Mouse (Mus musculus) testis, adult 2 months (tissue): ENCODE results near the gene Ttc26. TPM values are rescaled to one million over a fixed set of nuclear protein-coding genes. Genes with fewer than 3 reads are reported as not detected.
"Not testable (repeated sequence)": the region's sequence is repeated elsewhere in the genome, so short reads cannot be mapped to it uniquely, and the experiment has no call there.

Source experiments
- H3K27ac ChIP-seq: fragments of 200-500 bp; 2 replicates; pipeline ENCODE4 v1.5.1; 2012; ENCODE audit warnings: low read depth, low read length; ENCODE audit not compliant: control insufficient read depth, insufficient read depth
- H3K27me3 ChIP-seq: fragments of 200-500 bp; 2 replicates; pipeline ENCODE4 v1.6.1; 2012; ENCODE audit warnings: mild to moderate bottlenecking, low read length, moderate library complexity; ENCODE audit not compliant: control insufficient read depth, insufficient read depth
- H3K36me3 ChIP-seq: fragments of 200-500 bp; 2 replicates; pipeline ENCODE4 v1.6.1; 2012; ENCODE audit warnings: mild to moderate bottlenecking, low read length; ENCODE audit not compliant: control insufficient read depth, insufficient read depth
- H3K4me1 ChIP-seq: fragments of 200-500 bp; 2 replicates; pipeline ENCODE4 v1.6.1; 2012; ENCODE audit warnings: low read length; ENCODE audit not compliant: control insufficient read depth, insufficient read depth
- H3K4me3 ChIP-seq: fragments of 200-500 bp; 2 replicates; pipeline ENCODE4 v1.5.1; 2012; ENCODE audit warnings: low read depth, mild to moderate bottlenecking, low read length, moderate library complexity, mixed read lengths; ENCODE audit not compliant: control insufficient read depth
- CTCF ChIP-seq: fragments of 200-500 bp; IDR thresholded peaks from 2 replicates; pipeline ENCODE4 v1.5.1; 2012; ENCODE audit warnings: low read depth, mild to moderate bottlenecking, inconsistent platforms, low read length, moderate library complexity; ENCODE audit not compliant: control insufficient read depth, insufficient read depth, insufficient replicate concordance
- POLR2A ChIP-seq: fragments of 200-500 bp; IDR thresholded peaks from 2 replicates; pipeline ENCODE4 v1.6.1; 2012; ENCODE audit warnings: low read depth, mild to moderate bottlenecking, inconsistent platforms, low read length, moderate library complexity; ENCODE audit not compliant: control insufficient read depth
- polyA plus RNA-seq: library from polyadenylated mRNA; depleted of rRNA; stranded (reverse); fragments of >200 nt; gene quantifications from 2 replicates; pipeline ENCODE4 v1.2.3, GENCODE M21; 2012

Ttc26 gene
- polyA plus RNA-seq, 1 experiment = 10.9 TPM

DNA sequence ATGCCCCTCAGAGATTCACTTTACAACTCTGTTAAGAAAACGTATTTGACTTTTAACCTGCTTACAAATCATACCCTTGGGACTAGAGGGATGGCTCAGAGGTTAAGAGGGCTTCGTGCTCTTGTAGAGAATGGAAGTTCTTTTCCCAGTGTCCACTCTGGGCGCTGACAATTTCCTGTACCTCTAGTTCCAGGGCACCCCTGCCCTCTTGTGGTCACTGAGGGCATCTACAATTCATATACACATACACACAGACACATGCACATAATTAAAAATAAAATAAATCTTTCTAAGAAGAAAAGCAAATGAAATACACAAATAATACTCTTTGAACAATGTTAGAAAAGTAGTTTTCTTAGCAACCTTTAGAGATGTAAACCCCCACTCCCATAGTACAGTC is 11.3 kb upstream of the Ttc26 start:
- Histone ChIP-seq H3K27me3 (no peaks in the 10 kb centered on the region), H3K36me3 (no peaks in the 10 kb centered on the region), H3K4me1 (no peaks in the 10 kb centered on the region), H3K27ac (no peak overlapping the region), H3K4me3 (no peak overlapping the region)
- TF ChIP-seq CTCF (peak; percentile 24; the same call in 1 of the 2 replicates), POLR2A (no peak)

DNA sequence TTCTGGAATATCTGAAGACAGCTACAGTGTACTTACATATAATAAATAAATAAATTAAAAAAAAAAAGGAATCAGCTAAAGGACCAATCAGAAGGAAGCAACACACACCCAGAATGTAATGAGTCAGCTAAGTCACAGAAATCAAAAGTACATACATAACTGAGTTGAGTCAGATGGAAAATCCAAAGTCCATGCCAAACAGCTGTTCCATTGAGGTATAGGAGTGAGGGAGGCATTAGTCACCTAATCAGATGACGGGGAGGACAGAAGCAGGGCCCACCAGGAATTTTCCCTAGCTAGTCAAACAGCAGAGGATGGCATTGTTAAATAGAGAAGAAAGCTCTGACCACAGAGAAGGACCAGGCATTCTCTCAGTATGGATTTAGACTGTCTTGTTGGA is 7.0 kb upstream of the Ttc26 start:
- no peaks in the 10 kb centered on the region for H3K4me1 ChIP-seq
- TF ChIP-seq POLR2A (no peak), CTCF (no peak)
- no peaks in the 10 kb centered on the region for H3K27me3 ChIP-seq
- no peak overlapping the region for H3K27ac ChIP-seq
- no peak overlapping the region for H3K4me3 ChIP-seq
- H3K36me3 ChIP-seq = no peaks in the 10 kb centered on the region

DNA sequence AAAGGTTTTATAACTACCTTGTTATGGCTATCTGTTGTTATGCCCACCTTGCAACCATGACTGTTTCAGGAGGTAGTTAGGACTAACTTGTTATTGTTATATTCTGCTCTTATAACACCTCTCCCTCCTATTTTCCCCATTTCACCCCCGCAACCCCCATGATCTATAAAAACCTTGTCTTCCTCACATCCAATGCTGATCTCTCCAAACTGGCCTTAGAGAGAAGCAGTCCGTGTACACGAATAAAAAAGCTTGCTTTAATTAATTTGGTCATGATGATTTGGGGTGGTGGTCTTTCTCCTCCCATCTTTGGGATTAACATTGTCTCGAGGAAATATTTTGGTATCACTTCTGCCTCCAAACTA is 523 bp upstream of the Ttc26 start:
- Histone ChIP-seq H3K4me1 (peaks cover 2% of the 10 kb centered on the region; the same call in 1 of the 2 replicates), H3K36me3 (no peaks in the 10 kb centered on the region; the same call in none of the 2 replicates), H3K27ac (peak overlapping the region; percentile 80; the same call in 1 of the 2 replicates), H3K4me3 (peak overlapping the region; percentile 97), H3K27me3 (no peaks in the 10 kb centered on the region)
- TF ChIP-seq CTCF = no peak
- TF ChIP-seq POLR2A = no peak

DNA sequence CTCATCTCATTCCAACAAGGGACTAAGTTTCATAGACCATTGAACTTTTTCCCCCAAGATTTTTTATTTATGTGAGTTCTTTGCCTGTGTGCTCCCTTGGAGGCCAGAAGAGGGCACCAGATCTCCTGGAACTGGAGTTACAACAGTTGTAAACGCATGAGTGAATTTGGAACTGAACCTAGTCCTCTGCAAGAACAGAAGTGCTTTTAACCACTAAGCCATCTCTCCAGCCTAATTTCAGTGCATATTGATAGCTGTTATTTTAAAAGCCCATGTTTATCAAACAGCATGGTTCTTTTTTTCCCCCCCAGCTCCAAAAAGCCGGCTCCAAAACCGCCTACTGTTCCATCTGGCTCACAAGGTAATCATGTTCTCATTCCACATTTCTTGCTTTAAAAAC is 8.4 kb downstream of the Ttc26 start:
- TF ChIP-seq POLR2A (no peak), CTCF (no peak)
- Histone ChIP-seq H3K27me3 (no peaks in the 10 kb centered on the region), H3K27ac (no peak overlapping the region), H3K4me1 (no peaks in the 10 kb centered on the region), H3K4me3 (no peak overlapping the region), H3K36me3 (no peaks in the 10 kb centered on the region; the same call in 1 of the 2 replicates)

- H3K36me3 ChIP-seq, H3K4me1 ChIP-seq, H3K27me3 ChIP-seq: not testable (repeated sequence)
- Histone ChIP-seq H3K27ac (peak overlapping the region; percentile 100; the same call in 1 of the 2 replicates), H3K4me3 (peak overlapping the region; percentile 96)
These were observed 51.2 kb downstream of the Ttc26 start for GRCm38 (mm10) chr6:38432457-38432856.

DNA sequence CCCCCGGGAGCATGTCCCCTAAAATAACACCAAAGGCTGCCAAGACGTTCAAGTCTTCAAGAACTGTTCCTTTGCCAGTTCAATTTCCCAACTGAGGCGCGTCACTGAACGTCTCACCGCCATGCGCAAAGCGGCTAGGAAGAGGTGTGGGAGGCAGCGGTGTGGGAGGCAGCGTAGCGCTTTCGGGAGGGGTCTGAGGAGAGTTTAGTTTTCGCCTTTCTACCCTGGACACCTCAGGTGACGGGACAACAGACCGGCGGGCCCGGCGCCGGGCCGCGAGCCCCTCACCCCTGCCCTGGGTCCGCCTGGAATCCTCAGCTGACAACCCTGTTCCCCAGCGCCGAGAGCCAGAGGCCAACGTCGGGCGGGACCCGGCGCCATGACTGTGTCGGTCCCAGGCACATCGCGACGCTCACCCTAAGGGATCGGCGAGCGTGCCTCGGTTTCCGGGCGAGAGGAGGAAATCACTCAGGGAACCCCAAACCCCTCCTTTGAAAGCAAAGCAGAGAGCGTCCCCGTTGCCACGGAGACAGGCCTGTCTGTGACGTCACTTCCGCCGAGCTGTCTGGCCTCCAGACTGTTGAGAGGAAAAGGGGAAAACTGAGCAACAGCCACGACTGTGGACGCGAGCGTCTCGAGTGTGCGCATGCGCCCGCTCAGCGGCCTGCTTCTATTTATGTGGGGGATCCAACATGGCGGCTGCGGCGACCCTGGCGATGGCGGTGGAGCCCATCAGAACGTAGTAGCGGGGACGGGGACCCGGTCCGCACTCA is 52.2 kb downstream of the Ttc26 start, which contains the start of gene Ubn2:
TSS of gene Ubn2 (plus strand) at position 690 of the 773 bp plus-strand sequence.
- Histone ChIP-seq H3K36me3 (no peaks in the 10 kb centered on the region), H3K4me3 (peak within 1 kb of the TSS; percentile 96), H3K4me1 (no peaks in the 10 kb centered on the region; the same call in 1 of the 2 replicates), H3K27ac (peak within 1 kb of the TSS; percentile 100), H3K27me3 (no peaks in the 10 kb centered on the region)
- TF ChIP-seq POLR2A = peak; percentile 94
- TF ChIP-seq CTCF = no peak

GRCm38 (mm10) chr6:38434055-38435023 is 53.1 kb downstream of the Ttc26 start:
- Histone ChIP-seq H3K27ac (peak overlapping the region; percentile 100), H3K36me3 (no peaks in the 10 kb centered on the region)

More at GRCm38 (mm10) chr6:38434055-38435023, 53.1 kb downstream of the Ttc26 start:
- no peak for TF ChIP-seq CTCF
- TF ChIP-seq POLR2A = peak; percentile 31; the same call in 1 of the 2 replicates
- no peaks in the 10 kb centered on the region for H3K27me3 ChIP-seq
- H3K4me3 ChIP-seq = peak overlapping the region; percentile 96
- no peaks in the 10 kb centered on the region; the same call in 1 of the 2 replicates for H3K4me1 ChIP-seq
